Comparison of ENCODE assay signal across 22 mouse cellular contexts in genomic region chr9:57822812-57823211, GRCm38 (mm10). TPM values are rescaled to one million over a fixed set of nuclear protein-coding genes. Genes with fewer than 3 reads are reported as not detected.
DNase-seq lines count a peak whose midpoint lies in the region; ATAC-seq and TF ChIP-seq lines count a peak whose summit lies in the region.
"Had no signal": no experiment of that assay in that cellular context is flagged by ENCODE, and none has a peak within 500 bp of the region (broad histone marks: within the 10 kb centered on the region; RNA-seq: fewer than 3 reads in every experiment).

No protein-coding gene starts in this region.

- H3K36me3 ChIP-seq in hindbrain, embryonic 10.5 days = peaks cover 34% of the 10 kb centered on the region
- H3K36me3 ChIP-seq in hindbrain, embryonic 13.5 days = peaks cover 9% of the 10 kb centered on the region
- peaks cover 6% of the 10 kb centered on the region for H3K36me3 ChIP-seq in neural tube, embryonic 13.5 days
- no peaks in the 10 kb centered on the region for H3K36me3 ChIP-seq in neural tube, embryonic 15.5 days
- no peaks in the 10 kb centered on the region; the same call in 1 of the 2 replicates for H3K36me3 ChIP-seq in liver, embryonic 14.5 days (replicated peaks; ENCODE audit: control insufficient read depth, insufficient read depth, low read depth)
- H3K36me3 ChIP-seq: embryonic facial prominence, embryonic 15.5 days; hindbrain, embryonic 15.5 days; stomach, embryonic 15.5 days had no signal

- no peak for TF ChIP-seq CTCF in liver, embryonic 14.5 days (IDR thresholded peaks at IDR 0.05; ENCODE audit: low read depth)

- DNase-seq in hindbrain, embryonic 10.5 days (ENCODE audit: low spot score) = no peak
- DNase-seq in liver, embryonic 14.5 days (ENCODE audit: low read depth in 3 of 3, low spot score in 3 of 3) = no peak
- DNase-seq in embryo, embryonic 10 days (ENCODE audit: low spot score) = no peak
- DNase-seq in layer of hippocampus, postnatal 14 days (ENCODE audit: low spot score in 2 of 2) = no peak
- DNase-seq: adrenal gland, postnatal 14 days; cerebellum, adult 11 months; cerebellum, postnatal 10 days; embryo, embryonic 11 days; gastrocnemius, postnatal 25 days; kidney, adult 11 months; layer of hippocampus, postnatal 36 days; midbrain, embryonic 14.5 days; thymus, adult 18-20 months had no signal

- H3K4me3 ChIP-seq in hindbrain, embryonic 10.5 days = no peak overlapping the region
- H3K4me3 ChIP-seq in hindbrain, embryonic 13.5 days = no peak overlapping the region
- H3K4me3 ChIP-seq in neural tube, embryonic 13.5 days = no peak overlapping the region
- no peak overlapping the region for H3K4me3 ChIP-seq in neural tube, embryonic 15.5 days (replicated peaks)
- no peak overlapping the region; a peak in 1 of 4 replicates for H3K4me3 ChIP-seq in liver, embryonic 14.5 days (ENCODE audit: insufficient read depth in 1 of 2, low read depth in 2 of 2, low read length in 2 of 2)
- H3K4me3 ChIP-seq: embryonic facial prominence, embryonic 15.5 days; hindbrain, embryonic 15.5 days; stomach, embryonic 15.5 days had no signal

- TF ChIP-seq EP300 in liver, embryonic 14.5 days (IDR thresholded peaks at IDR 0.05; ENCODE audit: low read depth) = no peak

- peaks cover 47% of the 10 kb centered on the region for H3K4me1 ChIP-seq in hindbrain, embryonic 10.5 days (replicated peaks)
- H3K4me1 ChIP-seq in hindbrain, embryonic 13.5 days (replicated peaks) = peaks cover 24% of the 10 kb centered on the region
- H3K4me1 ChIP-seq in neural tube, embryonic 13.5 days (replicated peaks) = peaks cover 35% of the 10 kb centered on the region
- H3K4me1 ChIP-seq in neural tube, embryonic 15.5 days = peaks cover 30% of the 10 kb centered on the region
- peaks cover 7 to 23% of the 10 kb centered on the region in 2 experiments for H3K4me1 ChIP-seq in liver, embryonic 14.5 days (replicated peaks; ENCODE audit: control insufficient read depth in 2 of 2, insufficient read depth in 2 of 2, low read length in 1 of 2)
- H3K4me1 ChIP-seq: stomach, embryonic 15.5 days had no signal

- no peak overlapping the region for H3K9ac ChIP-seq in hindbrain, embryonic 13.5 days
- 0 out of 2 replicates have a peak overlapping the region, but pooled peaks have one; percentile 22 for H3K9ac ChIP-seq in neural tube, embryonic 13.5 days
- H3K9ac ChIP-seq in neural tube, embryonic 15.5 days (replicated peaks) = no peak overlapping the region
- H3K9ac ChIP-seq in liver, embryonic 14.5 days (replicated peaks) = no peak overlapping the region
- H3K9ac ChIP-seq: embryonic facial prominence, embryonic 15.5 days; hindbrain, embryonic 15.5 days; stomach, embryonic 15.5 days had no signal

- no peaks in the 10 kb centered on the region for H3K9me3 ChIP-seq in hindbrain, embryonic 10.5 days
- no peaks in the 10 kb centered on the region for H3K9me3 ChIP-seq in hindbrain, embryonic 13.5 days
- no peaks in the 10 kb centered on the region for H3K9me3 ChIP-seq in neural tube, embryonic 13.5 days
- no peaks in the 10 kb centered on the region for H3K9me3 ChIP-seq in neural tube, embryonic 15.5 days (replicated peaks)
- no peaks in the 10 kb centered on the region for H3K9me3 ChIP-seq in liver, embryonic 14.5 days (ENCODE audit: control insufficient read depth, low read length)
- H3K9me3 ChIP-seq: embryonic facial prominence, embryonic 15.5 days; hindbrain, embryonic 15.5 days; stomach, embryonic 15.5 days had no signal

- H3K27ac ChIP-seq in hindbrain, embryonic 10.5 days = peak overlapping the region; percentile 40
- no peak overlapping the region for H3K27ac ChIP-seq in hindbrain, embryonic 13.5 days
- no peak overlapping the region for H3K27ac ChIP-seq in neural tube, embryonic 13.5 days (replicated peaks)
- H3K27ac ChIP-seq in neural tube, embryonic 15.5 days (replicated peaks) = no peak overlapping the region
- no peak overlapping the region for H3K27ac ChIP-seq in liver, embryonic 14.5 days
- H3K27ac ChIP-seq: embryonic facial prominence, embryonic 15.5 days; hindbrain, embryonic 15.5 days; kidney, postnatal 0 days; macrophage; stomach, embryonic 15.5 days had no signal

- ATAC-seq in hindbrain, embryonic 13.5 days (ENCODE audit: low FRiP score) = no peak
- ATAC-seq in neural tube, embryonic 13.5 days (ENCODE audit: low read depth) = no peak
- no peak for ATAC-seq in neural tube, embryonic 15.5 days (ENCODE audit: low FRiP score)
- ATAC-seq in liver, embryonic 14.5 days (ENCODE audit: insufficient read depth) = peak; percentile 70
- ATAC-seq: forebrain, embryonic 16.5 days had no signal

- WGBS in hindbrain, embryonic 10.5 days = 62% methylated on average over 13 of the region's 13 CpGs
- 66% methylated on average over 13 of the region's 13 CpGs for WGBS in hindbrain, embryonic 13.5 days
- 38% methylated on average over 13 of the region's 13 CpGs for WGBS in neural tube, embryonic 13.5 days
- WGBS in neural tube, embryonic 15.5 days = 37% methylated on average over 13 of the region's 13 CpGs
- 21% methylated on average over 13 of the region's 13 CpGs for WGBS in liver, embryonic 14.5 days (ENCODE audit: insufficient replicate concordance)

- H3K4me2 ChIP-seq in hindbrain, embryonic 13.5 days = no peak overlapping the region
- no peak overlapping the region for H3K4me2 ChIP-seq in neural tube, embryonic 13.5 days
- no peak overlapping the region for H3K4me2 ChIP-seq in neural tube, embryonic 15.5 days
- H3K4me2 ChIP-seq in liver, embryonic 14.5 days (ENCODE audit: low read depth) = peak overlapping the region; percentile 43
- H3K4me2 ChIP-seq: embryonic facial prominence, embryonic 15.5 days; hindbrain, embryonic 15.5 days; stomach, embryonic 15.5 days had no signal

- no peaks in the 10 kb centered on the region for H3K27me3 ChIP-seq in hindbrain, embryonic 10.5 days (ENCODE audit: insufficient read depth, poor library complexity, severe bottlenecking)
- no peaks in the 10 kb centered on the region for H3K27me3 ChIP-seq in hindbrain, embryonic 13.5 days
- no peaks in the 10 kb centered on the region for H3K27me3 ChIP-seq in neural tube, embryonic 13.5 days
- no peaks in the 10 kb centered on the region for H3K27me3 ChIP-seq in neural tube, embryonic 15.5 days (replicated peaks)
- no peaks in the 10 kb centered on the region for H3K27me3 ChIP-seq in liver, embryonic 14.5 days (ENCODE audit: control insufficient read depth, insufficient read depth, low read length)
- H3K27me3 ChIP-seq: embryonic facial prominence, embryonic 15.5 days; hindbrain, embryonic 15.5 days; stomach, embryonic 15.5 days had no signal

RNA-seq across cellular contexts. Expression of gene Arid3b, which starts 13.8 kb away (rescaled TPM):
- polyA plus RNA-seq in hindbrain, embryonic 10.5 days (2016; fragmentation: Nextera tagmentation; extraction: Ambion mirVana) = 42.7 and 57.7 TPM in 2 replicates
- polyA plus RNA-seq in hindbrain, embryonic 13.5 days (2015; fragmentation: Nextera tagmentation; extraction: Ambion mirVana) = 10.9 and 12.8 TPM in 2 replicates
- 11.4 and 11.7 TPM in 2 replicates for polyA plus RNA-seq in neural tube, embryonic 13.5 days (2015; fragmentation: Nextera tagmentation; extraction: Ambion mirVana)
- polyA plus RNA-seq in neural tube, embryonic 15.5 days (2015; fragmentation: Nextera tagmentation; extraction: Ambion mirVana) = 6.7 and 8.9 TPM in 2 replicates
- 7.8 and 9.3 TPM in 2 replicates for polyA plus RNA-seq in liver, embryonic 14.5 days (2012; rRNA removed)
- 8.5 and 9.3 TPM in 2 replicates for polyA plus RNA-seq in liver, embryonic 14.5 days (2014; fragmentation: Nextera tagmentation; extraction: Ambion mirVana)
- total RNA-seq in layer of hippocampus, postnatal 14 days (2021) = 1 to 10 TPM; 7.0 to 8.9 TPM

RNA-seq across cellular contexts. Expression of gene Clk3, which starts 57.2 kb away (rescaled TPM):
- 90.7 and 105 TPM in 2 replicates for polyA plus RNA-seq in hindbrain, embryonic 10.5 days (2016; fragmentation: Nextera tagmentation; extraction: Ambion mirVana)
- 71.2 and 72.4 TPM in 2 replicates for polyA plus RNA-seq in hindbrain, embryonic 13.5 days (2015; fragmentation: Nextera tagmentation; extraction: Ambion mirVana)
- 68.6 and 76.6 TPM in 2 replicates for polyA plus RNA-seq in neural tube, embryonic 13.5 days (2015; fragmentation: Nextera tagmentation; extraction: Ambion mirVana)
- 63.6 and 65.7 TPM in 2 replicates for polyA plus RNA-seq in neural tube, embryonic 15.5 days (2015; fragmentation: Nextera tagmentation; extraction: Ambion mirVana)
- 110 and 136 TPM in 2 replicates for polyA plus RNA-seq in liver, embryonic 14.5 days (2012; rRNA removed)
- polyA plus RNA-seq in liver, embryonic 14.5 days (2014; fragmentation: Nextera tagmentation; extraction: Ambion mirVana) = 88.0 and 95.0 TPM in 2 replicates
- 10 to 100 TPM; 65.6 to 82.9 TPM for total RNA-seq in layer of hippocampus, postnatal 14 days (2021)
